In genomic region chr19:45220593-45221457, GRCm38 (mm10) we compare ENCODE assay signal across 8 mouse cellular contexts. TPM values are rescaled to one million over a fixed set of nuclear protein-coding genes. Genes with fewer than 3 reads are reported as not detected.
A peak's percentile ranks its signal among the peaks of the same experiment; 100 is the strongest.
DNase-seq lines count a peak whose midpoint lies in the region; ATAC-seq lines count a peak whose summit lies in the region.

No protein-coding gene starts in this region.

- H3K4me1 ChIP-seq in intestine, embryonic 16.5 days (ENCODE audit: control insufficient read depth, insufficient read depth, low read length): peaks cover 11% of the 10 kb centered on the region
- H3K4me1 ChIP-seq in midbrain, embryonic 11.5 days (ENCODE audit: control insufficient read depth, insufficient read depth, low read length): 0 out of 2 replicates have a peak, but pooled peaks cover 6% of the 10 kb centered on the region

- peak overlapping the region; percentile 47 for H3K4me2 ChIP-seq in intestine, embryonic 16.5 days (ENCODE audit: low read depth, low read length)
- H3K4me2 ChIP-seq in midbrain, embryonic 11.5 days: peak overlapping the region; percentile 55

- DNase-seq in 416B (ENCODE audit: low read depth): peak; percentile 83
- DNase-seq in adrenal gland, adult 2 months: peak; percentile 71
- DNase-seq in embryo, embryonic 11 days: peak; percentile 94
- peak; percentile 62 for DNase-seq in gastrocnemius, postnatal 25 days
- peak; percentile 83 for DNase-seq in left cerebral cortex, postnatal 4 days
- peak; percentile 99 for DNase-seq in midbrain, embryonic 11.5 days (ENCODE audit: low spot score, missing footprints)
- peak; percentile 48 to 74 for DNase-seq in spleen, adult 18-20 months

- H3K9ac ChIP-seq in intestine, embryonic 16.5 days (ENCODE audit: low read depth, low read length): peak overlapping the region; percentile 38; the same call in 1 of the 2 replicates
- peak overlapping the region; percentile 54; the same call in 1 of the 2 replicates for H3K9ac ChIP-seq in midbrain, embryonic 11.5 days (ENCODE audit: low read length)

- no peaks in the 10 kb centered on the region for H3K9me3 ChIP-seq in intestine, embryonic 16.5 days (ENCODE audit: control insufficient read depth, low read length)
- H3K9me3 ChIP-seq in midbrain, embryonic 11.5 days (ENCODE audit: control insufficient read depth, low read length): no peaks in the 10 kb centered on the region

- intact Hi-C loops in left cerebral cortex, postnatal 4 days (cut with DNase I): loop anchor here (2.0 to 5.0 kb wide), 3 partner anchors 216 to 526 kb away; partner anchors contain the start of gene Npm3

- H3K27ac ChIP-seq in intestine, embryonic 16.5 days (ENCODE audit: low read length): no peak overlapping the region
- H3K27ac ChIP-seq in midbrain, embryonic 11.5 days (ENCODE audit: low read depth, low read length): no peak overlapping the region

- peaks cover 44% of the 10 kb centered on the region for H3K27me3 ChIP-seq in intestine, embryonic 16.5 days (replicated peaks; ENCODE audit: control insufficient read depth, insufficient read depth, low read length)
- peaks cover 61% of the 10 kb centered on the region for H3K27me3 ChIP-seq in midbrain, embryonic 11.5 days (ENCODE audit: control insufficient read depth, insufficient read depth, low read length)

- peak overlapping the region; percentile 38 for H3K4me3 ChIP-seq in intestine, embryonic 16.5 days (ENCODE audit: low read length)
- H3K4me3 ChIP-seq in midbrain, embryonic 11.5 days (ENCODE audit: low read depth, low read length): peak overlapping the region; percentile 15; the same call in 1 of the 2 replicates

- ATAC-seq in intestine, embryonic 16.5 days: peak; percentile 80
- peak; percentile 74 for ATAC-seq in midbrain, embryonic 11.5 days (ENCODE audit: low FRiP score)

- WGBS in intestine, embryonic 16.5 days: under 1% methylated on average over 29 of the region's 29 CpGs
- 2% methylated on average over 29 of the region's 29 CpGs for WGBS in midbrain, embryonic 11.5 days

- H3K36me3 ChIP-seq in intestine, embryonic 16.5 days (ENCODE audit: control insufficient read depth, insufficient read depth, low read length): no peaks in the 10 kb centered on the region
- H3K36me3 ChIP-seq in midbrain, embryonic 11.5 days (ENCODE audit: control insufficient read depth, insufficient read depth, low read length): no peaks in the 10 kb centered on the region

RNA-seq across cellular contexts. Expression of gene Lbx1, which starts 14.8 kb away (rescaled TPM):
- total RNA-seq in adrenal gland, adult 2 months (2021): under 1 TPM in 1 of 2 experiments, not detected in 1; 0.17 TPM
- 0.21 TPM in 1 of 2 replicates, not detected in the other for polyA plus RNA-seq in adrenal gland, adult 2 months (2012; rRNA removed)
- total RNA-seq in gastrocnemius, postnatal 25 days (2021): 10 to 100 TPM; 34.0 to 41.1 TPM
- polyA plus RNA-seq in intestine, embryonic 16.5 days (2015; fragmentation: Nextera tagmentation; extraction: Ambion mirVana): not detected in 2 replicates
- total RNA-seq in left cerebral cortex, postnatal 4 days (2021): not detected
- not detected in 2 replicates for polyA plus RNA-seq in midbrain, embryonic 11.5 days (2014; fragmentation: Nextera tagmentation; extraction: Ambion mirVana)

Comparison
In these comparisons a context has a peak if more than half of its experiments do, and no peak if none do; other contexts are left out.
1. RNA of gene Lbx1, which starts 14.8 kb away (total RNA-seq): 34.0 to 41.1 TPM in gastrocnemius, postnatal 25 days; 0.17 TPM in adrenal gland, adult 2 months and not detected in left cerebral cortex, postnatal 4 days; every median in the first group is over 10 times any median in the second.
2. Peak in every context shown above with its lines, with median percentiles within 50 percentile points of each other: DNase-seq.